Mouse (Mus musculus): Measurements from ENCODE around the gene Taf1b.
"Not testable (repeated sequence)": the region's sequence is repeated elsewhere in the genome, so short reads cannot be mapped to it uniquely, and the experiment has no call there.

The Taf1b gene

GRCm38 (mm10) chr12:24498150-24498840 lies at the start of gene Taf1b:
TSS of gene Taf1b (plus strand) at chr12:24498359.
- peak; percentile 87 for DNase-seq (ENCODE audit: low spot score)

GRCm38 (mm10) chr12:24460406-24460805 lies 37.8 kb upstream of the Taf1b start:
- no peak for DNase-seq (ENCODE audit: low spot score)

- peak; percentile 13 for DNase-seq (ENCODE audit: low spot score)
Observed at GRCm38 (mm10) chr12:24462121-24462520, 36.0 kb upstream of the Taf1b start.

- not testable (repeated sequence) for DNase-seq (ENCODE audit: low spot score)
Observed at GRCm38 (mm10) chr12:24463490-24463889, 34.7 kb upstream of the Taf1b start.

GRCm38 (mm10) chr12:24468966-24469365 lies 29.2 kb upstream of the Taf1b start:
- DNase-seq (ENCODE audit: low spot score), result no peak

GRCm38 (mm10) chr12:24470943-24471342 lies 27.2 kb upstream of the Taf1b start:
- peak; percentile 47 for DNase-seq (ENCODE audit: low spot score)

- DNase-seq (ENCODE audit: low spot score), result no peak
Observed at GRCm38 (mm10) chr12:24473221-24473620, 24.9 kb upstream of the Taf1b start.

- DNase-seq (ENCODE audit: low spot score), result peak; percentile 5
Observed at GRCm38 (mm10) chr12:24484930-24485329, 13.2 kb upstream of the Taf1b start.

- DNase-seq (ENCODE audit: low spot score), result no peak
Observed at GRCm38 (mm10) chr12:24486882-24487281, 11.3 kb upstream of the Taf1b start.

GRCm38 (mm10) chr12:24492507-24492906 lies 5.7 kb upstream of the Taf1b start:
- not testable (repeated sequence) for DNase-seq (ENCODE audit: low spot score)

- no peak for DNase-seq (ENCODE audit: low spot score)
Observed at GRCm38 (mm10) chr12:24493011-24493410, 5.1 kb upstream of the Taf1b start.

GRCm38 (mm10) chr12:24493412-24493811 lies 4.7 kb upstream of the Taf1b start:
- peak; percentile 22 for DNase-seq (ENCODE audit: low spot score)

GRCm38 (mm10) chr12:24494791-24495190 lies 3.4 kb upstream of the Taf1b start:
- DNase-seq (ENCODE audit: low spot score), result not testable (repeated sequence)

- not testable (repeated sequence) for DNase-seq (ENCODE audit: low spot score)
Observed at GRCm38 (mm10) chr12:24498841-24499485, 804 bp downstream of the Taf1b start.

GRCm38 (mm10) chr12:24517118-24517517 lies 19.0 kb downstream of the Taf1b start:
- DNase-seq (ENCODE audit: low spot score), result no peak

- DNase-seq (ENCODE audit: low spot score), result no peak
Observed at GRCm38 (mm10) chr12:24521076-24521475, 22.9 kb downstream of the Taf1b start.

GRCm38 (mm10) chr12:24525065-24525464 lies 26.9 kb downstream of the Taf1b start:
- not testable (repeated sequence) for DNase-seq (ENCODE audit: low spot score)

- no peak for DNase-seq (ENCODE audit: low spot score)
Observed at GRCm38 (mm10) chr12:24536390-24536789, 38.2 kb downstream of the Taf1b start.

GRCm38 (mm10) chr12:24537201-24537600 lies 39.0 kb downstream of the Taf1b start:
- DNase-seq (ENCODE audit: low spot score), result no peak

GRCm38 (mm10) chr12:24537965-24538364 lies 39.8 kb downstream of the Taf1b start:
- DNase-seq (ENCODE audit: low spot score), result no peak

- DNase-seq (ENCODE audit: low spot score), result no peak
Observed at GRCm38 (mm10) chr12:24541426-24542154, 43.4 kb downstream of the Taf1b start.

- no peak for DNase-seq (ENCODE audit: low spot score)
Observed at GRCm38 (mm10) chr12:24547686-24548085, 49.5 kb downstream of the Taf1b start.

- no peak for DNase-seq (ENCODE audit: low spot score)
Observed at GRCm38 (mm10) chr12:24548885-24549284, 50.7 kb downstream of the Taf1b start.
